Mouse (Mus musculus) heart, embryonic 16.5 days (tissue): ENCODE results near the gene Itpr1. TPM values are rescaled to one million over a fixed set of nuclear protein-coding genes. Genes with fewer than 3 reads are reported as not detected.

Experiments used
- ATAC-seq: fragments of 200-750 bp; cut with Nextera tagmentation; replicated peaks from 2 replicates; pipeline ENCODE4 v1.8.0; 2017; ENCODE audit warnings: moderate number of reproducible peaks; ENCODE audit not compliant: insufficient read depth, low FRiP score; ENCODE audit errors: extremely low read depth
- H3K27ac ChIP-seq: fragments of 300-500 bp; sonication (generic); 2 replicates; pipeline ENCODE4 v1.5.1; 2014; ENCODE audit warnings: mild to moderate bottlenecking, low read length, control low read depth, moderate library complexity
- H3K27me3 ChIP-seq: fragments of 300-500 bp; sonication (generic); 2 replicates; pipeline ENCODE4 v1.6.1; 2014; ENCODE audit warnings: low read length, mixed read lengths; ENCODE audit not compliant: control insufficient read depth, insufficient read depth
- H3K36me3 ChIP-seq: fragments of 300-500 bp; sonication (generic); 2 replicates; pipeline ENCODE4 v1.6.1; 2014; ENCODE audit not compliant: control insufficient read depth, insufficient read depth
- H3K4me1 ChIP-seq: fragments of 300-500 bp; sonication (generic); 2 replicates; pipeline ENCODE4 v1.6.1; 2014; ENCODE audit warnings: low read length, mixed read lengths; ENCODE audit not compliant: control insufficient read depth, insufficient read depth
- H3K4me2 ChIP-seq: fragments of 300-500 bp; sonication (generic); 2 replicates; pipeline ENCODE4 v1.6.1; 2014; ENCODE audit warnings: low read depth, mild to moderate bottlenecking, control low read depth, low read length
- H3K4me3 ChIP-seq: fragments of 300-500 bp; sonication (generic); 2 replicates; pipeline ENCODE4 v1.5.1; 2014; ENCODE audit warnings: mild to moderate bottlenecking, control low read depth, low read length
- H3K9ac ChIP-seq: fragments of 300-500 bp; sonication (generic); 2 replicates; pipeline ENCODE4 v1.6.1; 2014; ENCODE audit warnings: low read length, control low read depth
- H3K9me3 ChIP-seq: fragments of 300-500 bp; sonication (generic); replicated peaks from 2 replicates; pipeline ENCODE4 v1.6.1; 2016; ENCODE audit warnings: low read length; ENCODE audit not compliant: control insufficient read depth
- WGBS: fragments of 180-500 bp; shearing (Covaris S2); extraction: QIAGEN DNeasy Blood & Tissue Kit; methylation state at CpG from one replicate; pipeline ENCODE4 v1.1.7; 2014; 5-methylcytosine and 5-hydroxymethylcytosine counted together
- polyA plus RNA-seq: library from polyadenylated mRNA; unstranded; fragments of >200 nt; fragmentation: Nextera tagmentation; extraction: Ambion mirVana; gene quantifications from 2 replicates; pipeline ENCODE4 v1.2.1, GENCODE M21; 2015

The Itpr1 gene
- polyA plus RNA-seq, 1 experiment from 2014 or later: 10.8 TPM

- 51% methylated on average over 10 of the region's 10 CpGs for WGBS
- peak; percentile 69; the same call in 1 of the 2 replicates for ATAC-seq
- Histone ChIP-seq H3K4me1 (peaks cover 35% of the 10 kb centered on the region), H3K9ac (no peak overlapping the region), H3K27me3 (no peaks in the 10 kb centered on the region), H3K4me3 (no peak overlapping the region), H3K4me2 (no peak overlapping the region; the same call in 1 of the 2 replicates), H3K9me3 (no peaks in the 10 kb centered on the region), H3K27ac (peak overlapping the region; percentile 54), H3K36me3 (no peaks in the 10 kb centered on the region)
These were observed 61.6 kb downstream of the Itpr1 start for GRCm38 (mm10) chr6:108274364-108275084.

- Histone ChIP-seq H3K4me3 (no peak overlapping the region), H3K9me3 (no peaks in the 10 kb centered on the region), H3K27me3 (no peaks in the 10 kb centered on the region), H3K4me2 (no peak overlapping the region), H3K4me1 (peaks cover 41% of the 10 kb centered on the region), H3K9ac (no peak overlapping the region), H3K27ac (no peak overlapping the region), H3K36me3 (no peaks in the 10 kb centered on the region)
- WGBS: 84% methylated on average over 12 of the region's 12 CpGs
- ATAC-seq: no peak
These were observed 64.1 kb downstream of the Itpr1 start for GRCm38 (mm10) chr6:108276880-108277507.

- H3K9ac ChIP-seq: no peak overlapping the region
- H3K4me2 ChIP-seq: no peak overlapping the region
- H3K27me3 ChIP-seq: no peaks in the 10 kb centered on the region
- no peak overlapping the region for H3K27ac ChIP-seq
- H3K36me3 ChIP-seq: no peaks in the 10 kb centered on the region
- peak; percentile 74 for ATAC-seq
- WGBS: 66% methylated on average over 12 of the region's 12 CpGs
- no peaks in the 10 kb centered on the region for H3K9me3 ChIP-seq
- H3K4me1 ChIP-seq: peaks cover 47% of the 10 kb centered on the region
- no peak overlapping the region for H3K4me3 ChIP-seq
These were observed 64.9 kb downstream of the Itpr1 start for GRCm38 (mm10) chr6:108277622-108278396.

GRCm38 (mm10) chr6:108278826-108279630 is 66.1 kb downstream of the Itpr1 start:
- H3K9me3 ChIP-seq: no peaks in the 10 kb centered on the region
- no peaks in the 10 kb centered on the region for H3K36me3 ChIP-seq
- no peak overlapping the region for H3K4me2 ChIP-seq
- no peaks in the 10 kb centered on the region for H3K27me3 ChIP-seq
- WGBS: 76% methylated on average over 11 of the region's 11 CpGs
- no peak overlapping the region for H3K9ac ChIP-seq
- no peak overlapping the region for H3K27ac ChIP-seq
- H3K4me3 ChIP-seq: no peak overlapping the region
- peaks cover 39% of the 10 kb centered on the region for H3K4me1 ChIP-seq
- ATAC-seq: no peak

- no peak overlapping the region for H3K9ac ChIP-seq
- 41% methylated on average over 4 of the region's 4 CpGs for WGBS
These were observed 69.2 kb downstream of the Itpr1 start for GRCm38 (mm10) chr6:108282131-108282530.

GRCm38 (mm10) chr6:108282621-108283020 is 69.7 kb downstream of the Itpr1 start:
- Histone ChIP-seq H3K9ac (no peak overlapping the region), H3K4me1 (peaks cover 22% of the 10 kb centered on the region), H3K9me3 (no peaks in the 10 kb centered on the region), H3K27me3 (no peaks in the 10 kb centered on the region), H3K36me3 (no peaks in the 10 kb centered on the region), H3K4me2 (no peak overlapping the region), H3K27ac (no peak overlapping the region), H3K4me3 (no peak overlapping the region)
- WGBS: 74% methylated on average over 3 of the region's 3 CpGs
- no peak for ATAC-seq

More at GRCm38 (mm10) chr6:108282131-108282530, 69.2 kb downstream of the Itpr1 start:
- no peak overlapping the region for H3K27ac ChIP-seq
- no peak for ATAC-seq
- no peak overlapping the region for H3K4me2 ChIP-seq
- H3K4me3 ChIP-seq: no peak overlapping the region
- H3K27me3 ChIP-seq: no peaks in the 10 kb centered on the region
- H3K4me1 ChIP-seq: peaks cover 24% of the 10 kb centered on the region
- H3K36me3 ChIP-seq: no peaks in the 10 kb centered on the region
- H3K9me3 ChIP-seq: no peaks in the 10 kb centered on the region

- Histone ChIP-seq H3K9ac (no peak overlapping the region), H3K27me3 (no peaks in the 10 kb centered on the region), H3K9me3 (no peaks in the 10 kb centered on the region), H3K4me3 (no peak overlapping the region), H3K27ac (no peak overlapping the region), H3K4me2 (no peak overlapping the region), H3K36me3 (no peaks in the 10 kb centered on the region), H3K4me1 (peaks cover 15% of the 10 kb centered on the region)
- no peak for ATAC-seq
- WGBS: 96% methylated on average over 3 of the region's 3 CpGs
These were observed 71.8 kb downstream of the Itpr1 start for GRCm38 (mm10) chr6:108284688-108285087.

- Histone ChIP-seq H3K9me3 (no peaks in the 10 kb centered on the region), H3K36me3 (no peaks in the 10 kb centered on the region), H3K27me3 (no peaks in the 10 kb centered on the region), H3K9ac (no peak overlapping the region), H3K4me1 (peaks cover 3% of the 10 kb centered on the region), H3K4me2 (no peak overlapping the region), H3K27ac (no peak overlapping the region), H3K4me3 (no peak overlapping the region)
- 59% methylated on average over 3 of the region's 3 CpGs for WGBS
- ATAC-seq: no peak
These were observed 76.1 kb downstream of the Itpr1 start for GRCm38 (mm10) chr6:108288979-108289378.
